ENCODE assay signal across 1 mouse cellular context in the genomic region with DNA sequence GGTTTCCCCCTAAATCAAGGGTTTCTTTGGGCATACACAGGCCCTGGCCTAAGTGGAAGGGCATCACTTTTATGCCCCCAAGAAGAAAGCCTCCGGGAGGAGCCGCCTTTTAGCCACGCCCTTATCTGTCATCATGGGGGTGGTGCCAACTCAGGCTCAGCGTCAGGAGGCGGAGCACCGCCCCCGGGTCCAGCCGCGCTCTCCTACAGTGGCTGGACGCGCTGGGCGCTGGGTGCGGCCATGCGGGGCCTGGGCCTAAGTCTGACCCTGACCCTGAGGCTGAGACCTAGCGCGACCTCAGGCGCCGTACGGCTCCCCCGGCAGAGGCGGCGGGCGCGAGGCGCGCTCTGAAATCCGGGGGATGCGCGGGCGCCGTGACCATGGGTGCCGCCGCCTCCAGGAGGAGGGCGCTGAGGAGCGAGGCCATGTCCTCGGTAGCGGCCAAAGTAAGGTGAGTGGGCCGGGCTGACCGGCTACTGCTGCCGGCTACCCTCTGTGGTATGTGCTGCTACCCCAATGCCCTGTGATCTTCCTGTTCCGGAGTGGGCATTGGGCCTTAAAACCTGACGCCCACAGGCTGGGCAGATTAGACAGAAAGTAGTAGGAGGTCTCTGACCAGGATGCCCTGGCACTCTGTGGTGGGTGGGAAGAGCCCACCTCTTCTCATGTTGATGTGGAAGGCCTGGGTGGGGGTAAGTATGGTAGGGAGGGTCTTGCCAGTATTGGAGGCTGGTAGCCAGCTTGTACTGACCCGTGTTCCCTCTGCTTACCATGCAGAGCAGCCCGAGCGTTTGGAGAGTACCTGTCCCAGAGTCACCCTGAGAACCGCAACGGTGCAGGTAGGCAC.
TF ChIP-seq lines count a peak whose summit lies in the region.

A gene (plus strand): TSS at position 135 of the 847 bp plus-strand sequence.

TF ChIP-seq in CH12.LX, 34 proteins besides CTCF, POLR2A, EP300 and RAD21 (continued from another document):
- TF ChIP-seq TCF12 (IDR thresholded peaks at IDR 0.05; ENCODE audit: low read depth, low read length) (no peak; the same call in 1 of the 2 replicates), MAZ (IDR thresholded peaks at IDR 0.05; ENCODE audit: low read depth, low read length) (no peak), NRF1 (IDR thresholded peaks at IDR 0.05; ENCODE audit: low read depth, low read length) (peak; percentile 55), ELF1 (IDR thresholded peaks at IDR 0.05; ENCODE audit: low read depth, low read length) (no peak), CHD2 (IDR thresholded peaks at IDR 0.05; ENCODE audit: low read length) (no peak)
TF ChIP-seq in CH12.LX: peak in this region for 5.
